Mouse (Mus musculus) cortical plate, adult 2 months (tissue): ENCODE measurements around the gene Ski.

Experiments
- CTCF ChIP-seq: fragments of 200-500 bp; IDR thresholded peaks from 2 replicates; pipeline ENCODE4 v1.5.1; 2011; ENCODE audit warnings: mild to moderate bottlenecking, control low read depth, low read length; ENCODE audit not compliant: insufficient read depth; ENCODE audit errors: extremely low read depth
- POLR2A ChIP-seq: fragments of 200-500 bp; IDR thresholded peaks from 2 replicates; pipeline ENCODE4 v1.6.1; 2011; ENCODE audit warnings: mild to moderate bottlenecking, low read length, control low read depth; ENCODE audit not compliant: insufficient read depth; ENCODE audit errors: extremely low read depth

DNA sequence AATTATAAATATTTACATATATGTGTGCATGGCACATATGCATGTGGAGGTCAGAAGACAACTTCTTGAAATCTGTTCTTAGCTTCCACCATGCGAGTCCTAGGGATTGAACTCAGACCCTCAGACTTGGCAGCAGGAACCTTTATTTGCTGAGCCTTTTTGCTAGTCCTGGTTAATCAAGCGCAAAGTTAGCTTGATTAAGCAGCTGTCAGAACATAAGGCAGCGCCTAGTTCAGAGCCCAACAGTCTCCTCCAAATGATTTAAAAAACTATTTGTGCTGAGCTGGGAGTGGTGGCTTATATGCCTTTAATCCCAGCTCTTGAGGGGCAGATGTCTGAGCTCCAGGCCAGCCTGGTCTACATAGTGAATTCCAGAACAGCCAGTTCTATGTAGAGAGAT, 28.8 kb upstream of the Ski start:
- no peak for TF ChIP-seq CTCF
- no peak for TF ChIP-seq POLR2A
